Mouse (Mus musculus) kidney, adult 2 months (tissue): ENCODE results near the gene Ccr10.

Experiments
- CTCF ChIP-seq: fragments of 200-500 bp; conservative IDR thresholded peaks from 2 replicates; pipeline ENCODE4 v1.5.1; 2011; ENCODE audit warnings: low read depth, mild to moderate bottlenecking, control low read depth, low read length, moderate library complexity, mixed read lengths; ENCODE audit not compliant: insufficient read depth, insufficient read length
- POLR2A ChIP-seq: fragments of 200-500 bp; IDR thresholded peaks from one replicate; pipeline ENCODE4 v1.6.1; 2011; ENCODE audit warnings: low read depth, low read length, control low read depth

- TF ChIP-seq POLR2A (no peak), CTCF (no peak)
These were observed 16.0 kb upstream of the Ccr10 start for GRCm38 (mm10) chr11:101190913-101191907.
